Mouse (Mus musculus): ENCODE measurements around the gene Mfap2. TPM values are rescaled to one million over a fixed set of nuclear protein-coding genes. Genes with fewer than 3 reads are reported as not detected.

Gene Mfap2
- polyA plus RNA-seq (2016; fragmentation: Nextera tagmentation; extraction: Ambion mirVana): 512 and 562 TPM in 2 replicates

DNA sequence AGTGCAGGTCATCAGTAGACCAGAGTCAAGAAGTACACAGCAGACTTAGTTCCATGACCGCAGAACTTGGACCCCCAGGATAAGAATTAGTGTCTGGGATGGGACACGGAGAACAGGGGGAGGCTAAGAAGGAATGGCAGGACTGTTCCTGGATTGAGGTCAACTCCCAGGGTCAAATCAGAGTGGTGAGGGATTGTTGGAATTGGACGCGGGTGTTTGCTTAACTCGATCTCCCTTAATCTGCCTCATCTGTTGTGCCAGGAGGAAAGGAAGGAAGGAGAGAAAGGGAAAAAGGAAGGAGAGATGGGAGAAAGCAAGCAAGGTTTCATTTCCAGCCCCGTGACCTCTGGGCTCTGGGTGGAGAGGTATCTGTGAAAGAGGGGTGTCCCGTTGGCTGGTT lies at the start of gene Mfap2:
Mfap2 (plus strand) TSS at position 301 of the 400 bp plus-strand sequence.
- peaks cover 64% of the 10 kb centered on the region for H3K36me3 ChIP-seq
- H3K9ac ChIP-seq (replicated peaks): peak within 1 kb of the TSS; percentile 90
- H3K27me3 ChIP-seq: no peaks in the 10 kb centered on the region
- peaks cover 23% of the 10 kb centered on the region for H3K4me1 ChIP-seq (replicated peaks)
- ATAC-seq (ENCODE audit: insufficient number of reproducible peaks, insufficient read depth, low FRiP score, low TSS enrichment, low read depth): no peak
- peaks cover 7% of the 10 kb centered on the region for H3K9me3 ChIP-seq
- WGBS: 15% methylated on average over 7 of the region's 7 CpGs
- H3K27ac ChIP-seq: peak within 1 kb of the TSS; percentile 95
- H3K4me3 ChIP-seq (replicated peaks): peak within 1 kb of the TSS; percentile 72
- peak within 1 kb of the TSS; percentile 90 for H3K4me2 ChIP-seq

DNA sequence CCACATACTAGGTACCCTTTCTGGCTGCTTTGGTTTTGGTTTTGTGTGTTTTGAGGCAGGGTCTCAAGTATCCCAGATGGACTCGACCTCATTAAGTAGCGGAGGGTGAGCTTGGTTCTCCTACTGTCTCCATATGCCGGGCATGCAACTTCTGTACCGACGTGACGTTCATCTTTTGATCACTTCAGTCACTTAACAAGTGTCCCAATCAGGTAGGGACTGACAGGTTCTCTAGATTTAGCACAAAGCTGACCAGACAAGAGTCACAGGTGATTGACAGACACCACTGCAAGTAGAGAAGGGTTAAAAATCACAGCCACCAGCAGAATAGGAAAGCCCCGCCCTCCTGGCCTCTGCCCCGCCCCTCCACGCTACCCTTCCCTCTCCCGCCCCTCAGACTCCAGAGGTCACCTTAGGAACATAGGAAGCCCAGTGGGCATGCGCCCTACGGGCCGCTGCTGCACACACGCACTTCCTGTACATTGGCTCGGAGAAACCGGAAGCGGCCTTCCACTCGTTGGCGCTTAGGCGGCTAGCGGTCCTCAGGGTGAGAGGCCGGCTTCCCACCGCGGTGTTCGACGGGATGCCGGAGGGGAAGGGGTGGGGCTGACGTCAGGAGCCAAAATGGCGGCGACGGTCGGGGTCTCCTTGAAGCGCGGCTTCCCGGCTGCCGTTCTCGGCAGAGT lies 49.3 kb upstream of the Mfap2 start, which contains the start of gene Sdhb:
Sdhb (plus strand) TSS at position 423 of the 686 bp plus-strand sequence.
- WGBS: 3% methylated on average over 37 of the region's 37 CpGs
- Histone ChIP-seq H3K36me3 (peaks cover 4% of the 10 kb centered on the region), H3K27ac (peak within 1 kb of the TSS; percentile 81), H3K9ac (replicated peaks) (peak within 1 kb of the TSS; percentile 89), H3K4me2 (peak within 1 kb of the TSS; percentile 96), H3K4me1 (replicated peaks) (peaks cover 24% of the 10 kb centered on the region), H3K4me3 (replicated peaks) (peak within 1 kb of the TSS; percentile 94), H3K27me3 (no peaks in the 10 kb centered on the region), H3K9me3 (no peaks in the 10 kb centered on the region)
- ATAC-seq (ENCODE audit: insufficient number of reproducible peaks, insufficient read depth, low FRiP score, low TSS enrichment, low read depth): peak; percentile 94

GRCm38 (mm10) chr4:140961467-140962206 lies 48.6 kb upstream of the Mfap2 start:
- Histone ChIP-seq H3K27ac (peak overlapping the region; percentile 81), H3K4me3 (replicated peaks) (peak overlapping the region; percentile 94), H3K36me3 (peaks cover 11% of the 10 kb centered on the region), H3K27me3 (no peaks in the 10 kb centered on the region), H3K9me3 (no peaks in the 10 kb centered on the region), H3K4me2 (peak overlapping the region; percentile 96), H3K4me1 (replicated peaks) (peaks cover 24% of the 10 kb centered on the region), H3K9ac (replicated peaks) (peak overlapping the region; percentile 89)
- 1% methylated on average over 38 of the region's 38 CpGs for WGBS
- ATAC-seq (ENCODE audit: insufficient number of reproducible peaks, insufficient read depth, low FRiP score, low TSS enrichment, low read depth): peak; percentile 33

- no peak for ATAC-seq (ENCODE audit: insufficient number of reproducible peaks, insufficient read depth, low FRiP score, low TSS enrichment, low read depth)
- H3K4me1 ChIP-seq (replicated peaks): peaks cover 24% of the 10 kb centered on the region
- no peaks in the 10 kb centered on the region for H3K9me3 ChIP-seq
- peak overlapping the region; percentile 96 for H3K4me2 ChIP-seq
- no peaks in the 10 kb centered on the region for H3K27me3 ChIP-seq
- peak overlapping the region; percentile 94 for H3K4me3 ChIP-seq (replicated peaks)
- peak overlapping the region; percentile 89 for H3K9ac ChIP-seq (replicated peaks)
- H3K36me3 ChIP-seq: peaks cover 18% of the 10 kb centered on the region
- H3K27ac ChIP-seq: no peak overlapping the region
- 69% methylated on average over 8 of the region's 8 CpGs for WGBS
These were observed 47.9 kb upstream of the Mfap2 start for GRCm38 (mm10) chr4:140962207-140962909.

DNA sequence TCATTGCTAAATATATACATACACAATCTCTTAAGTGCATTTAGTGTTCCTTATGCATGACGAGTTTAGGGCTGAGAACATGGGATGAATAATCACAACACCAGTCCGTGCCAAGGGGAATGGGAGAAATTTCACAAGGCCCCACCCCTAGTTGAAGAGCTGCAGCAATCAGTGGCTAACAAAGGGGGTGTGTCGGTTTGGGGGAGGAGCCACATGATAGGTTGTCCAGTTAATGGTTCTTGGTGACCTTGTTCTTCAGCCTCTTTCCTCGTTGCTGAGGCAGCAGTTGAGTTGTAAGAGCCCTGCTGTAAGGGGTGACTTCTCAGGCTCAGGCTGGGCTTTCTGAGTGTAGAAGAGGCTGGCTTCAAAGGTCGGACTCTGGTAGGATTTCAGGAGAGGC lies 47.3 kb upstream of the Mfap2 start:
- peak overlapping the region; percentile 17; the same call in 1 of the 2 replicates for H3K4me2 ChIP-seq
- no peak for ATAC-seq (ENCODE audit: insufficient number of reproducible peaks, insufficient read depth, low FRiP score, low TSS enrichment, low read depth)
- H3K4me1 ChIP-seq (replicated peaks): peaks cover 23% of the 10 kb centered on the region
- peaks cover 24% of the 10 kb centered on the region for H3K36me3 ChIP-seq
- H3K4me3 ChIP-seq (replicated peaks): no peak overlapping the region
- H3K27me3 ChIP-seq: no peaks in the 10 kb centered on the region
- WGBS: 36% methylated on average over 5 of the region's 5 CpGs
- H3K9ac ChIP-seq (replicated peaks): no peak overlapping the region
- H3K9me3 ChIP-seq: no peaks in the 10 kb centered on the region
- H3K27ac ChIP-seq: no peak overlapping the region

DNA sequence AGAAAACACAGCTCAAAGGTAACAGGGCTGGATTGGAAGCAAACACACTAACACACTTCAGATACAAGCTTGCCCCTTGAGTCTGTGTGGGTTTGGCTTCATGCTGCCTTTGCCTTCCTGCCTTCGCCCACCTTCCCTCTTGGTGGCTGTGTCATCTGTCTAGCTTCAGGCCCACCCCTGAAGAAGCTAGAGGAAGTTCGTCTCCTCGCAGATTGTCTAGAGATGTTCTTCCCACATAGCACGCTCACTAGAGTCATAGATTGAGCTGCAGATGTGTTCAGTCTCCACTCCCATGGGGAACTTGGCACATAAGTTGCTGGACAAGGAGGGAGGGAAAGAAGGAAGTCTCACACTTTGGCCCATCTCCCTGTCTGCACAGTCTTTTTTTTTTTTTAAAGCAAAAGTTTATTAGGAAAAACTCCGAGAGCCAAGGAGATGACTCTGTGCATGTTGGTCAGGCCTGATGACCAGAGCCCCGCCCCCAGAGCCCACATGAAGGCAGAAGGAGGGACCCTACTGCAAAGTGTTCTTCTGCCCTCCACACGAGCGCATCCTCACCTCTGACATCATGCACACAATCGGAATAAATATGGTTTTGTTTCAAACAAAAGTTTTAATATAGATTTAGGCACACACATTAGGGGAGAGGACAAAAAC lies 46.1 kb upstream of the Mfap2 start:
- Histone ChIP-seq H3K27me3 (no peaks in the 10 kb centered on the region), H3K4me1 (replicated peaks) (peaks cover 20% of the 10 kb centered on the region), H3K36me3 (peaks cover 34% of the 10 kb centered on the region), H3K9ac (replicated peaks) (no peak overlapping the region), H3K27ac (no peak overlapping the region), H3K9me3 (no peaks in the 10 kb centered on the region), H3K4me2 (no peak overlapping the region), H3K4me3 (replicated peaks) (no peak overlapping the region)
- no peak for ATAC-seq (ENCODE audit: insufficient number of reproducible peaks, insufficient read depth, low FRiP score, low TSS enrichment, low read depth)
- 88% methylated on average over 9 of the region's 9 CpGs for WGBS

- H3K4me1 ChIP-seq (replicated peaks): peaks cover 20% of the 10 kb centered on the region
- H3K27ac ChIP-seq: no peak overlapping the region
- no peak for ATAC-seq (ENCODE audit: insufficient number of reproducible peaks, insufficient read depth, low FRiP score, low TSS enrichment, low read depth)
- H3K9ac ChIP-seq (replicated peaks): no peak overlapping the region
- 25% methylated on average over 7 of the region's 7 CpGs for WGBS
- no peaks in the 10 kb centered on the region for H3K9me3 ChIP-seq
- H3K27me3 ChIP-seq: no peaks in the 10 kb centered on the region
- no peak overlapping the region for H3K4me2 ChIP-seq
- H3K36me3 ChIP-seq: peaks cover 39% of the 10 kb centered on the region
- H3K4me3 ChIP-seq (replicated peaks): no peak overlapping the region
These were observed 45.6 kb upstream of the Mfap2 start for GRCm38 (mm10) chr4:140964620-140965019.

- Histone ChIP-seq H3K27ac (no peak overlapping the region), H3K9me3 (no peaks in the 10 kb centered on the region), H3K4me2 (no peak overlapping the region), H3K36me3 (peaks cover 69% of the 10 kb centered on the region), H3K9ac (replicated peaks) (no peak overlapping the region), H3K4me3 (replicated peaks) (no peak overlapping the region), H3K4me1 (replicated peaks) (peaks cover 7% of the 10 kb centered on the region), H3K27me3 (no peaks in the 10 kb centered on the region)
- 82% methylated on average over 11 of the region's 11 CpGs for WGBS
- ATAC-seq (ENCODE audit: insufficient number of reproducible peaks, insufficient read depth, low FRiP score, low TSS enrichment, low read depth): no peak
These were observed 42.6 kb upstream of the Mfap2 start for GRCm38 (mm10) chr4:140967386-140968159.

DNA sequence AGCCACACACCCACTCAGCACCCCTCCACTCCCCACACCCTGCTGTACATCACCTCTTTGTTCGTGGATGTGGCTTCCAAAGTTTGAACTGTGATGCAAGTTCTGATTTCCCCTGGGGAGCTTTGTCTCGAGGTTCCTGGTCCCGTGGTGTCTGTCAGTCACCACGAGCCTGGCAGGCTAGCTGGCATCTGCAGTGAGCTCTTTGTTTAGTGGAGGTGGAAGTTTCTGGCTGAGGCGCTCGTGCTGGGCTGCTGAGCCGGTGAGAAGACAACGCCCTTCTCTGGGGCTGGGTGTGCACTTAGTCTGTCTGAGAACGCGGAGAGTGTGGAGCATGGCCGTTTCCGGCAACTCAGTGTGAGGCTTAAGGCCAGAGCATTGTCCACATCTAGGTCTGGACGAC lies 38.5 kb upstream of the Mfap2 start:
- Histone ChIP-seq H3K4me3 (replicated peaks) (no peak overlapping the region), H3K9ac (replicated peaks) (no peak overlapping the region), H3K4me1 (replicated peaks) (no peaks in the 10 kb centered on the region), H3K27me3 (no peaks in the 10 kb centered on the region), H3K4me2 (no peak overlapping the region), H3K9me3 (no peaks in the 10 kb centered on the region), H3K36me3 (peaks cover 98% of the 10 kb centered on the region), H3K27ac (no peak overlapping the region)
- ATAC-seq (ENCODE audit: insufficient number of reproducible peaks, insufficient read depth, low FRiP score, low TSS enrichment, low read depth): no peak
- WGBS: 93% methylated on average over 13 of the region's 13 CpGs

DNA sequence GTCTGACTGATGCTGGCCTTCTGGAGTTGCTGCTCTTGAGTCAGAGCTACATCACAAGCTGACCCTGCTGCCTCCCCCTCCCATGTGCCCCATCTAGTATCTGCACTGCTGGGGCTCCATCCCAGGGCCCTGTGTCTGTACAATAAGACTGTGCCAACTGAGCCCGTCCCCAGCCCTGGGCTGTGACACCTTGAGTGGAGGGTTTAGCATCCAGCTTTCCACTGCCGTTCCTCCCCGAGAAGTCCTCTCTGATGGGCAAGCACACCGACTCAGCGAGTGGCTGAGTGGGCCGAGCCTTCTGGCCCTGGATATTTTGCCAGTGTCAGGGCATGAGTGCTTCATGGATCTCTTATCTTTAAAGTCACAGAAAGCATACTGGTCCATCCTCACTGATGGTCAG lies 35.8 kb upstream of the Mfap2 start:
- WGBS: 88% methylated on average over 6 of the region's 6 CpGs
- Histone ChIP-seq H3K4me2 (no peak overlapping the region), H3K9ac (replicated peaks) (no peak overlapping the region), H3K4me3 (replicated peaks) (no peak overlapping the region), H3K9me3 (no peaks in the 10 kb centered on the region), H3K4me1 (replicated peaks) (no peaks in the 10 kb centered on the region), H3K36me3 (peaks cover 100% of the 10 kb centered on the region), H3K27ac (no peak overlapping the region), H3K27me3 (no peaks in the 10 kb centered on the region)
- ATAC-seq (ENCODE audit: insufficient number of reproducible peaks, insufficient read depth, low FRiP score, low TSS enrichment, low read depth): no peak

Data from limb, embryonic 12.5 days (tissue).